Mouse (Mus musculus): Measurements from ENCODE around the gene Gm28305. TPM values are rescaled to one million over a fixed set of nuclear protein-coding genes. Genes with fewer than 3 reads are reported as not detected.

Gm28305 gene
- polyA plus RNA-seq, 2 experiments, result not detected

- no peak overlapping the region for H3K27ac ChIP-seq
- peaks cover 0 to 3% of the 10 kb centered on the region in 2 experiments; a peak in 2 of 4 replicates for H3K4me1 ChIP-seq (replicated peaks; ENCODE audit: control insufficient read depth in 2 of 2, insufficient read depth in 2 of 2, low read length in 1 of 2)
- H3K4me2 ChIP-seq (ENCODE audit: low read depth), result peak overlapping the region; percentile 9; the same call in 1 of the 2 replicates
- DNase-seq (ENCODE audit: low read depth in 3 of 3, low spot score in 3 of 3) (no peak), ATAC-seq (ENCODE audit: insufficient read depth) (no peak)
- H3K4me3 ChIP-seq (ENCODE audit: insufficient read depth in 1 of 2, low read depth in 2 of 2, low read length in 2 of 2), result no peak overlapping the region
- 58% methylated on average over 6 of the region's 6 CpGs for WGBS (ENCODE audit: insufficient replicate concordance)
- no peaks in the 10 kb centered on the region for H3K36me3 ChIP-seq (replicated peaks; ENCODE audit: control insufficient read depth, insufficient read depth, low read depth)
- no peaks in the 10 kb centered on the region for H3K27me3 ChIP-seq (ENCODE audit: control insufficient read depth, insufficient read depth, low read length)
- H3K9ac ChIP-seq (replicated peaks), result no peak overlapping the region
- TF ChIP-seq CTCF (IDR thresholded peaks at IDR 0.05; ENCODE audit: low read depth), result no peak
- no peak for TF ChIP-seq EP300 (IDR thresholded peaks at IDR 0.05; ENCODE audit: low read depth)
- H3K9me3 ChIP-seq (ENCODE audit: control insufficient read depth, low read length), result no peaks in the 10 kb centered on the region
These were observed 5.7 kb upstream of the Gm28305 start for GRCm38 (mm10) chr9:104034718-104035117.

GRCm38 (mm10) chr9:104035261-104036015 lies 5.0 kb upstream of the Gm28305 start:
- peak; percentile 89 for TF ChIP-seq CTCF (IDR thresholded peaks at IDR 0.05; ENCODE audit: low read depth)
- no peak for TF ChIP-seq EP300 (IDR thresholded peaks at IDR 0.05; ENCODE audit: low read depth)
- Histone ChIP-seq H3K9me3 (ENCODE audit: control insufficient read depth, low read length) (no peaks in the 10 kb centered on the region), H3K9ac (replicated peaks) (no peak overlapping the region), H3K27me3 (ENCODE audit: control insufficient read depth, insufficient read depth, low read length) (no peaks in the 10 kb centered on the region), H3K4me1 (replicated peaks; ENCODE audit: control insufficient read depth in 2 of 2, insufficient read depth in 2 of 2, low read length in 1 of 2) (peaks cover 0 to 3% of the 10 kb centered on the region in 2 experiments; a peak in 2 of 4 replicates), H3K36me3 (replicated peaks; ENCODE audit: control insufficient read depth, insufficient read depth, low read depth) (no peaks in the 10 kb centered on the region), H3K27ac (no peak overlapping the region), H3K4me2 (ENCODE audit: low read depth) (peak overlapping the region; percentile 9; the same call in 1 of the 2 replicates), H3K4me3 (ENCODE audit: insufficient read depth in 1 of 2, low read depth in 2 of 2, low read length in 2 of 2) (no peak overlapping the region)
- 45% methylated on average over 24 of the region's 24 CpGs for WGBS (ENCODE audit: insufficient replicate concordance)
- DNase-seq (ENCODE audit: low read depth in 3 of 3, low spot score in 3 of 3) (peak; percentile 30 to 40 (median 34)), ATAC-seq (ENCODE audit: insufficient read depth) (peak; percentile 70)

GRCm38 (mm10) chr9:104038266-104038665 lies 2.2 kb upstream of the Gm28305 start:
- TF ChIP-seq CTCF (IDR thresholded peaks at IDR 0.05; ENCODE audit: low read depth) (no peak), EP300 (IDR thresholded peaks at IDR 0.05; ENCODE audit: low read depth) (no peak)
- H3K4me1 ChIP-seq (replicated peaks; ENCODE audit: control insufficient read depth in 2 of 2, insufficient read depth in 2 of 2, low read length in 1 of 2), result peaks cover 0 to 3% of the 10 kb centered on the region in 2 experiments; a peak in 2 of 4 replicates
- no peaks in the 10 kb centered on the region for H3K27me3 ChIP-seq (ENCODE audit: control insufficient read depth, insufficient read depth, low read length)
- no peak overlapping the region for H3K27ac ChIP-seq
- DNase-seq (ENCODE audit: low read depth in 3 of 3, low spot score in 3 of 3) (no peak), ATAC-seq (ENCODE audit: insufficient read depth) (no peak)
- H3K9me3 ChIP-seq (ENCODE audit: control insufficient read depth, low read length), result no peaks in the 10 kb centered on the region
- no peaks in the 10 kb centered on the region for H3K36me3 ChIP-seq (replicated peaks; ENCODE audit: control insufficient read depth, insufficient read depth, low read depth)
- H3K4me3 ChIP-seq (ENCODE audit: insufficient read depth in 1 of 2, low read depth in 2 of 2, low read length in 2 of 2), result no peak overlapping the region
- 70% methylated on average over 13 of the region's 13 CpGs for whole genome bisulfite sequencing (ENCODE audit: insufficient replicate concordance)
- no peak overlapping the region for H3K4me2 ChIP-seq (ENCODE audit: low read depth)
- H3K9ac ChIP-seq (replicated peaks), result no peak overlapping the region

GRCm38 (mm10) chr9:104039031-104039695 lies 1.3 kb upstream of the Gm28305 start:
- Histone ChIP-seq H3K4me2 (ENCODE audit: low read depth) (no peak overlapping the region), H3K9ac (replicated peaks) (no peak overlapping the region), H3K27ac (no peak overlapping the region), H3K4me3 (ENCODE audit: insufficient read depth in 1 of 2, low read depth in 2 of 2, low read length in 2 of 2) (no peak overlapping the region), H3K27me3 (ENCODE audit: control insufficient read depth, insufficient read depth, low read length) (no peaks in the 10 kb centered on the region), H3K9me3 (ENCODE audit: control insufficient read depth, low read length) (no peaks in the 10 kb centered on the region), H3K36me3 (replicated peaks; ENCODE audit: control insufficient read depth, insufficient read depth, low read depth) (no peaks in the 10 kb centered on the region), H3K4me1 (replicated peaks; ENCODE audit: control insufficient read depth in 2 of 2, insufficient read depth in 2 of 2, low read length in 1 of 2) (peaks cover 0 to 3% of the 10 kb centered on the region in 2 experiments; a peak in 2 of 4 replicates)
- TF ChIP-seq EP300 (IDR thresholded peaks at IDR 0.05; ENCODE audit: low read depth), result no peak
- DNase-seq (ENCODE audit: low read depth in 3 of 3, low spot score in 3 of 3) (no peak), ATAC-seq (ENCODE audit: insufficient read depth) (no peak)
- 75% methylated on average over 21 of the region's 21 CpGs for WGBS (ENCODE audit: insufficient replicate concordance)

- DNase-seq (ENCODE audit: low read depth in 3 of 3, low spot score in 3 of 3), result no peak
- TF ChIP-seq EP300 (IDR thresholded peaks at IDR 0.05; ENCODE audit: low read depth), result no peak
- TF ChIP-seq CTCF (IDR thresholded peaks at IDR 0.05; ENCODE audit: low read depth), result no peak
- Histone ChIP-seq H3K9me3 (ENCODE audit: control insufficient read depth, low read length) (no peaks in the 10 kb centered on the region), H3K27ac (no peak overlapping the region), H3K4me1 (replicated peaks; ENCODE audit: control insufficient read depth in 2 of 2, insufficient read depth in 2 of 2, low read length in 1 of 2) (peaks cover 0 to 3% of the 10 kb centered on the region in 2 experiments; a peak in 2 of 4 replicates), H3K4me3 (ENCODE audit: insufficient read depth in 1 of 2, low read depth in 2 of 2, low read length in 2 of 2) (no peak overlapping the region), H3K4me2 (ENCODE audit: low read depth) (no peak overlapping the region), H3K9ac (replicated peaks) (no peak overlapping the region), H3K36me3 (replicated peaks; ENCODE audit: control insufficient read depth, insufficient read depth, low read depth) (no peaks in the 10 kb centered on the region), H3K27me3 (ENCODE audit: control insufficient read depth, insufficient read depth, low read length) (no peaks in the 10 kb centered on the region)
- 35% methylated on average over 4 of the region's 4 CpGs for WGBS (ENCODE audit: insufficient replicate concordance)
- ATAC-seq (ENCODE audit: insufficient read depth), result no peak
These were observed 720 bp upstream of the Gm28305 start for GRCm38 (mm10) chr9:104039742-104040141.
